Mouse (Mus musculus) midbrain, embryonic 12.5 days (tissue): ENCODE measurements at regions not wholly inside any gene's neighbourhood (a gene's known extent, or its start where the extent isn't known, plus 50 kb on each side); places are given as distances from the start of the nearest gene placed in this dataset.

Source experiments
- ATAC-seq: fragments of 200-750 bp; cut with Nextera tagmentation; 2 replicates; pipeline ENCODE4 v1.8.0; 2017; ENCODE audit warnings: low read depth, moderate TSS enrichment, moderate library complexity; ENCODE audit not compliant: low FRiP score
- H3K27ac ChIP-seq: fragments of 300-500 bp; sonication (generic); replicated peaks from 2 replicates; pipeline ENCODE4 v1.5.1; 2016; ENCODE audit warnings: mild to moderate bottlenecking
- H3K27me3 ChIP-seq: fragments of 300-500 bp; sonication (generic); 2 replicates; pipeline ENCODE4 v1.6.1; 2016; ENCODE audit warnings: mild to moderate bottlenecking
- H3K36me3 ChIP-seq: fragments of 300-500 bp; sonication (generic); 2 replicates; pipeline ENCODE4 v1.6.1; 2016
- H3K4me1 ChIP-seq: fragments of 300-500 bp; sonication (generic); 2 replicates; pipeline ENCODE4 v1.6.1; 2016
- H3K4me2 ChIP-seq: fragments of 300-500 bp; sonication (generic); replicated peaks from 2 replicates; pipeline ENCODE4 v1.6.1; 2016; ENCODE audit warnings: mild to moderate bottlenecking, moderate library complexity
- H3K4me3 ChIP-seq: fragments of 300-500 bp; sonication (generic); 2 replicates; pipeline ENCODE4 v1.5.1; 2016; ENCODE audit warnings: mild to moderate bottlenecking
- H3K9ac ChIP-seq: fragments of 300-500 bp; sonication (generic); replicated peaks from 2 replicates; pipeline ENCODE4 v1.6.1; 2016; ENCODE audit warnings: mild to moderate bottlenecking, moderate library complexity
- H3K9me3 ChIP-seq: fragments of 300-500 bp; sonication (generic); 2 replicates; pipeline ENCODE4 v1.6.1; 2016; ENCODE audit warnings: mild to moderate bottlenecking
- WGBS: fragments of 180-500 bp; shearing (Covaris S2); methylation state at CpG from one replicate; pipeline ENCODE4 v1.1.7; 2016; 5-methylcytosine and 5-hydroxymethylcytosine counted together

DNA sequence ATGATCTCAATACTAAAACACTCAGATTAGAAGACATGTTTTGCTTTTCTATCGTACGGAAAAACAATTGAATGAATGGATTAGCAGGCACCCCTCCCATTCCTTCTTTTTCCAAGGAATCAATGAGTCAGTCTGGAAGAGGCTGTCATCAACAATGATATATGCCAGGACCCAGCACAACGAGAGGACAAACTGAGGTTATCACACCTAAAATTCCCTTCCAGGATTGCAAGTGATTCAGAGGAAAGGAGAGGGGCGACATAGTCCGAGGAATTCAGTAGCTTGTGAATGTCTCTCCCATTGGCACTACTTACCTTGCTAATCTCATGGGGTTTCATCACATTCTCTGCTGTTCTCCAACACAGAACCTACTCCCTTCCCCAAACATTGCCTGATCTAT is 620.1 kb upstream of the Mpdz start:
- H3K4me1 ChIP-seq, result no peaks in the 10 kb centered on the region
- no peak overlapping the region for H3K4me2 ChIP-seq
- no peaks in the 10 kb centered on the region for H3K36me3 ChIP-seq
- H3K9ac ChIP-seq, result no peak overlapping the region
- 83% methylated on average over 5 of the region's 5 CpGs for WGBS
- no peak for ATAC-seq
- H3K27me3 ChIP-seq, result no peaks in the 10 kb centered on the region
- no peak overlapping the region for H3K27ac ChIP-seq
- no peaks in the 10 kb centered on the region for H3K9me3 ChIP-seq
- H3K4me3 ChIP-seq, result no peak overlapping the region

DNA sequence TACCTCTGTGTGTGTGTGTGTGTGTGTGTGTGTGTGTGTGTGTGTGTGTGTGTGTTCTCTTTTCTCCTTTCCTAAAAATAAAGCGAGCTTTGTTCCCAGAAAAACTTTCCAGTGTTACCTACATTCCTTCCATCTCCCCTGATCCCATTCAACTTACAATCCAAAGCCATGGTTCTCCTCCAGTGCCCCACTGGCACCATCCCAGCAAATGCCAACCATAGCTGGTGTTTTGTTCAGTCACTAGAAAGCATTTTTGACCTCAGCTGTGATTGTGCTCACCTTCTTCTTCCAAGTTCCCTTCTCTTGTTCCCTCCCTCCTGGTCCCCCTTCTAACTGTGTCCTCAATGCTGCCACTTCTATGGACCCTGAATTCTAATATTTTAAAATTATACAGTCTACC is 614.1 kb upstream of the Mpdz start:
- no peaks in the 10 kb centered on the region for H3K4me1 ChIP-seq
- WGBS, result 80% methylated on average over 1 of the region's 1 CpGs
- no peak overlapping the region for H3K27ac ChIP-seq
- no peak overlapping the region for H3K4me3 ChIP-seq
- H3K9me3 ChIP-seq, result no peaks in the 10 kb centered on the region
- H3K9ac ChIP-seq, result no peak overlapping the region
- H3K4me2 ChIP-seq, result no peak overlapping the region
- no peaks in the 10 kb centered on the region for H3K27me3 ChIP-seq
- no peak for ATAC-seq
- no peaks in the 10 kb centered on the region for H3K36me3 ChIP-seq

DNA sequence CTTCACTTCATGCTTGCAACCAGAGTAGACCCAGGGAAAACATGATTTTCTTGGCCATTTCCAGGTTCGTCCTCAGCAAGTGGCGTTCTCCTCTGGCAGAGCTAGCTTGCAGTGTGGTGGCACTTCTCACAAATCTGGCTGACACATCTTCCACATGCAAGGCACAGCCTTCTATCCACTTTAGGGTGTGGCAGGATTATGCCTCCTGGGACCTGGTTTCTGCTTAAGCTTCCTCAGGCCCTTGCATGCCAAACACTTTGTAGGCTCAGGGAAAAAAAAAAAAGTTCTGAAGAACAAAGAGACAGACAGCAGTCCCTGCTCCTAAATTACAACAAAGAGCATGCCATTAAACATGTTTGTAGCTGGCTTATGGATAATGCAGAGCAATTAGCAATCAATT is 605.6 kb upstream of the Mpdz start:
- 89% methylated on average over 2 of the region's 2 CpGs for WGBS
- Histone ChIP-seq H3K9me3 (no peaks in the 10 kb centered on the region), H3K4me1 (no peaks in the 10 kb centered on the region), H3K36me3 (no peaks in the 10 kb centered on the region), H3K4me2 (no peak overlapping the region), H3K27ac (no peak overlapping the region), H3K27me3 (no peaks in the 10 kb centered on the region), H3K9ac (no peak overlapping the region), H3K4me3 (no peak overlapping the region)
- ATAC-seq, result no peak

GRCm38 (mm10) chr4:82037473-82037872 is 594.9 kb upstream of the Mpdz start:
- Histone ChIP-seq H3K4me1 (peaks cover 7% of the 10 kb centered on the region; the same call in 1 of the 2 replicates), H3K4me2 (no peak overlapping the region), H3K4me3 (no peak overlapping the region), H3K27ac (no peak overlapping the region), H3K9ac (no peak overlapping the region), H3K27me3 (no peaks in the 10 kb centered on the region), H3K9me3 (no peaks in the 10 kb centered on the region), H3K36me3 (no peaks in the 10 kb centered on the region)
- ATAC-seq, result no peak
- 100% methylated on average over 1 of the region's 1 CpGs for WGBS

DNA sequence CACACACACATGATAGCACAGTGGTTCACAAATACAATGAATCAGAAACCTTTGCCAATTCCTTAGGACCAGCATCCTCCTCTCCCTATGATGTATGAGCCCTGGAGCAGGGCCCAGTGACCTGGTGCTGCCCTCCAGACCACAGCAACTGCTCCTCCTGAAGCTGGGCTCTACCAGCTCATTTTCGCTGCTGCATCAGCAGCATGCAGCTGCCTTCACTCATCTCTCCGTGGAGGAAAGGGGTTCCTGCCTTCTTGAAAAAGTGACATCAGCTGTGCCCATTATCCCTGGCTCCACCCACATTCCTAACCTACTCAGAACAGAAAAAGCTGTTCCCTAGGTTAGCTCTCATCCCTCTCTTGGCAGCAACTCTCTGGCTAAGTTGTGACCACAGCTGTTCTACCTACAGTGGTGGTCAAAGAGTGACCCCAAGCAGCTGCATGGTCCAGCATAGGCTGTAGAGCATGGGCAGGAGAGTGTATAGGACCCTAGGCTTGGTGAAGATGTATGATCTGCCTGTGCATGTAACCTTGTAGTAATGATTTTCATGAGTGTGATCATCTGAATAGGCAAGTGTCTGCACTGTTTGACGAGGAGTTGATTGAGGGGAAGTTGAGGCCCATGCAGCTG is 592.6 kb upstream of the Mpdz start:
- no peak overlapping the region for H3K4me2 ChIP-seq
- H3K4me1 ChIP-seq, result peaks cover 6% of the 10 kb centered on the region; the same call in 1 of the 2 replicates
- no peaks in the 10 kb centered on the region for H3K36me3 ChIP-seq
- no peak overlapping the region for H3K27ac ChIP-seq
- H3K27me3 ChIP-seq, result no peaks in the 10 kb centered on the region
- no peaks in the 10 kb centered on the region for H3K9me3 ChIP-seq
- H3K9ac ChIP-seq, result no peak overlapping the region
- ATAC-seq, result no peak
- WGBS, result 42% methylated on average over 3 of the region's 3 CpGs
- H3K4me3 ChIP-seq, result no peak overlapping the region

DNA sequence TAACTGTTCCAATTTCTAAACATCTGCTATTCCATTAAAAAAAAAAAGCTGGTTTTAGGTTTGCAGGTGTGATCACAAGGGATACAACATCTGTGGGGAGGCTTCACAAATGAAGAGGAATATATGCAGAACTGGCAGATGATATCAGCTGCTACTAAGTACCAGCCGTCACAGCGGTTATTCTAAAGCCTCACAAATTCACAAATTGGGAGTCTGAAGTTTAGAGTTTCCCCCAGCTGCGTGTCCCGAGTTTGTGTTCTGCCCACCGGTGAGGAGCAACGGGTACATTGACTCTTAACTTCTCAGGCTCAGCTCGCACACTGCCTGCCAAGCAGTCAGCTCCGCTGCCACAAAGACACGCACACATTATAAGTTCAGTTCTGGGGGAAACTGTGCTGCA is 586.6 kb upstream of the Mpdz start:
- 87% methylated on average over 9 of the region's 9 CpGs for WGBS
- H3K27me3 ChIP-seq, result no peaks in the 10 kb centered on the region
- no peak overlapping the region for H3K4me2 ChIP-seq
- no peak overlapping the region for H3K9ac ChIP-seq
- no peaks in the 10 kb centered on the region for H3K9me3 ChIP-seq
- H3K36me3 ChIP-seq, result no peaks in the 10 kb centered on the region
- no peak overlapping the region for H3K4me3 ChIP-seq
- ATAC-seq, result no peak
- no peak overlapping the region for H3K27ac ChIP-seq
- peaks cover 14% of the 10 kb centered on the region for H3K4me1 ChIP-seq

GRCm38 (mm10) chr4:82027447-82027881 is 584.8 kb upstream of the Mpdz start:
- H3K9me3 ChIP-seq, result no peaks in the 10 kb centered on the region
- H3K4me2 ChIP-seq, result 0 out of 2 replicates have a peak overlapping the region, but pooled peaks have one; percentile 19
- H3K4me1 ChIP-seq, result peaks cover 14% of the 10 kb centered on the region
- no peaks in the 10 kb centered on the region for H3K36me3 ChIP-seq
- no peak overlapping the region for H3K9ac ChIP-seq
- H3K4me3 ChIP-seq, result no peak overlapping the region
- ATAC-seq, result peak; percentile 88
- H3K27ac ChIP-seq, result no peak overlapping the region
- no peaks in the 10 kb centered on the region for H3K27me3 ChIP-seq
- WGBS, result 47% methylated on average over 9 of the region's 9 CpGs

DNA sequence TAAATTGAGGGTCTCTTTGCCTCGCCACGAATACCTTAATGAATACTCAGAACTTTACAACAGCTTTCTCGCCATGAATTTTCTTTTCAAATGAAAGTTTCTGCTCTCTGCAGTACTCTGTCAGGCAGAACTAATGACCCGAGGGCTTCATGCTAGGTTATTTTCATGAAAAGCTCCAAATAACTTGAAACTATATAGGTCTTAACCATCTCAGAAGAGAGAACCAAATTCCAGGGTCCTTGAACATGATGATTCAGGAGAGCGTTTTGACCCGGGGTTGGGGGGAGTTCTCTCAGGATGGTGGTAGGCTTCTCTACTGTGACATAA is 558.8 kb upstream of the Mpdz start:
- Histone ChIP-seq H3K27ac (no peak overlapping the region), H3K27me3 (no peaks in the 10 kb centered on the region), H3K9ac (no peak overlapping the region), H3K4me2 (no peak overlapping the region), H3K9me3 (no peaks in the 10 kb centered on the region), H3K4me3 (no peak overlapping the region), H3K4me1 (peaks cover 6% of the 10 kb centered on the region; the same call in 1 of the 2 replicates), H3K36me3 (no peaks in the 10 kb centered on the region)
- ATAC-seq, result no peak
- 88% methylated on average over 6 of the region's 6 CpGs for WGBS

DNA sequence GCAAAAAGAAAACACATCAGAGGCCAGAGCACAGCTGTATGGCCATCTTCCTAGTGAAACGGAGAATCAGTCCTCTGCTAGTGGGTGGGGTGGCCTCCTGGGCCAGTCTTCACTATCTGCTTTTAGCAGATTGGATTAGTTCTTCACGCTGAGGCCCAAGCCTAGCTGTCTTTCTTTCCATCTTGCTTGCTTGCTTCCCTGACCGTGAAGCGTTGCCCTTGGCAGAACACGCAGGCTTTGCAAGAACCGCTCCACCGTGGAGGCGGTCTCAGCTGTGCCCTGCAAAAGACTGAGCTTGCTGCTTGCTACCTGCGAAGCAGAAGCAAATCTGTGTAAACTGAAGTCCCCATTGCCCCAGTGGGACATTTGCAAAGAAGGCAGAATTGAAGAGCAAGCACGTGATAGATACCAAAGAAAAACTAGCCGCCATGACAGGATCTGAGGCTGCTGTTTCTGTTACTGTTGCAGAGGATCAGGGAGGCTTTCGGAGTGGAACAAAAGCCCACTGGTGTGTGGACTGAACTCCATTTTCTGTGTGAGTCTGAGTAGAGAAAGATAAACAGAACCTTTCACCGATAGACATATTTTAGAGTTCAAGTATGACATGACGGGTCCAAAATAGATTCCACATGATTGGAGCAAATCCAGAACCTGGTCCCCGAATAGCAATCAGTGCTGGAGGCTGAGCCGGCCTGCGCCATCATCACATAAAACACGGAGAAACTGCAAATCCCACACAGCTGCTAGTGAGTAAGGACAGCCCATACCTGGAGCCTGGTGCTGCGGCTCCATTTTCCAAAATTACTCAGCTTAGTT is 558.2 kb upstream of the Mpdz start:
- no peaks in the 10 kb centered on the region for H3K9me3 ChIP-seq
- H3K4me2 ChIP-seq, result no peak overlapping the region
- ATAC-seq, result no peak
- H3K27me3 ChIP-seq, result no peaks in the 10 kb centered on the region
- peaks cover 6% of the 10 kb centered on the region; the same call in 1 of the 2 replicates for H3K4me1 ChIP-seq
- no peaks in the 10 kb centered on the region for H3K36me3 ChIP-seq
- 0 out of 2 replicates have a peak overlapping the region, but pooled peaks have one; percentile 15 for H3K27ac ChIP-seq
- H3K9ac ChIP-seq, result no peak overlapping the region
- no peak overlapping the region for H3K4me3 ChIP-seq
- 72% methylated on average over 19 of the region's 19 CpGs for WGBS

DNA sequence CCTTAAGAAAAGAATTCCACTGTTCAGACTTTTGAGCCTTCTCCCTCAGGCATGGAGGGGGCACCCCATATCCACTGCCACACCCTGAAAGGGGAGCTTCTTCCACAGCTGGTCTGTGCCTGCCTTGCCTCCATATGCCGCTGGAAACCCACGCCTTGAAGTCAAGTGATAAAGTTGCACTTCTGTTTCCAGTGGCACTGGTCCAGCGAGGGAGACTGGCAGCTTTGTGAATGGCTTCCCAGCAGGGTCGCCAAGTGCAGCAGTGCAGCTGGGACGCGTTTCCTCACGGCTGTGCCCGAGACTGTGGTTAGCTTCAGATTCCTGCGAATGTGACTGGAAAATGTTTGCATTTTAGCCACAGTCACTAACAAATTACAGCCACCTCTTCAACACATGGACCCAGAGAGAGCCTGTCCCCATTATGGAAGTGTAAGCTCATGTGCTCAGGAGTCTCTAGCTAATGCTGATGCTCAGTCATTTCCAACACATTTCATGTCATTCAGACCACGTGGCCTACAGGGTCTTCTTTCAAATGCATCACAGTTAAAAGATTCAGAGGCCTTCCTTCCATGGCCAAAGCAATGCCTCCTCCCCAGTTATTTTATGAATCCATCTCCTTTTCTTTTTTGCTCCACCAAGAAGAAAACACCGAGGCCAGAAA is 557.2 kb upstream of the Mpdz start:
- 61% methylated on average over 11 of the region's 11 CpGs for WGBS
- 0 out of 2 replicates have a peak, but pooled peaks have one; percentile 12 for ATAC-seq
- Histone ChIP-seq H3K4me2 (no peak overlapping the region), H3K9me3 (no peaks in the 10 kb centered on the region), H3K27me3 (no peaks in the 10 kb centered on the region), H3K36me3 (no peaks in the 10 kb centered on the region), H3K4me1 (peaks cover 6% of the 10 kb centered on the region; the same call in 1 of the 2 replicates), H3K27ac (no peak overlapping the region), H3K9ac (no peak overlapping the region), H3K4me3 (no peak overlapping the region)

GRCm38 (mm10) chr4:81999093-81999492 is 556.5 kb upstream of the Mpdz start:
- Histone ChIP-seq H3K9ac (no peak overlapping the region), H3K4me1 (peaks cover 6% of the 10 kb centered on the region; the same call in 1 of the 2 replicates), H3K9me3 (no peaks in the 10 kb centered on the region), H3K36me3 (no peaks in the 10 kb centered on the region), H3K27me3 (no peaks in the 10 kb centered on the region), H3K27ac (no peak overlapping the region), H3K4me2 (no peak overlapping the region), H3K4me3 (no peak overlapping the region)
- 91% methylated on average over 3 of the region's 3 CpGs for WGBS
- no peak for ATAC-seq

DNA sequence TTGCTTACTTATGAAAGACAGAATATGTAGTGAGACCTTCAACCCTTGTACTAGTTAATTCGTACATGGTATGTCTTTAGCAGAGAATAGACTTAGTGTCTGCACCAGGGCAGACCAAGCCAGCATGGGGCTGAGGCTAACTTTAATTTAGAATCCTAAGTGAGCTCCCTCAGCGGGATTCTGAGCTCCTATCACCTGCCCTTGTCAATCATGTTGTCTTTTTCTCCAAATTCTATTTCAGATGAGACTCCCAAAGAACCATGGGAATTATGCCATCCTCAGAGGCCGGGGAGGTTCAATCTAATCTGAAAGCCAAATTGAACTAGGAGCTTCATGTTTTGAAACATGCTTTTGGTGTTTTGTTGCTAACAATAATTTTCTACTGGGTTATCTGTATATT is 553.8 kb upstream of the Mpdz start:
- Histone ChIP-seq H3K27ac (no peak overlapping the region), H3K4me2 (no peak overlapping the region), H3K4me3 (no peak overlapping the region), H3K4me1 (peaks cover 6% of the 10 kb centered on the region; the same call in 1 of the 2 replicates), H3K9me3 (no peaks in the 10 kb centered on the region), H3K9ac (no peak overlapping the region), H3K36me3 (no peaks in the 10 kb centered on the region), H3K27me3 (no peaks in the 10 kb centered on the region)
- 71% methylated on average over 3 of the region's 3 CpGs for WGBS
- no peak for ATAC-seq
